Mouse (Mus musculus): ENCODE measurements around the gene 4930519P11Rik. TPM values are rescaled to one million over a fixed set of nuclear protein-coding genes. Genes with fewer than 3 reads are reported as not detected.
A peak's percentile ranks its signal among the peaks of the same experiment; 100 is the strongest.

The 4930519P11Rik gene
- total and polyA plus RNA-seq, 3 experiments = 1.5 TPM; not detected in 2

DNA sequence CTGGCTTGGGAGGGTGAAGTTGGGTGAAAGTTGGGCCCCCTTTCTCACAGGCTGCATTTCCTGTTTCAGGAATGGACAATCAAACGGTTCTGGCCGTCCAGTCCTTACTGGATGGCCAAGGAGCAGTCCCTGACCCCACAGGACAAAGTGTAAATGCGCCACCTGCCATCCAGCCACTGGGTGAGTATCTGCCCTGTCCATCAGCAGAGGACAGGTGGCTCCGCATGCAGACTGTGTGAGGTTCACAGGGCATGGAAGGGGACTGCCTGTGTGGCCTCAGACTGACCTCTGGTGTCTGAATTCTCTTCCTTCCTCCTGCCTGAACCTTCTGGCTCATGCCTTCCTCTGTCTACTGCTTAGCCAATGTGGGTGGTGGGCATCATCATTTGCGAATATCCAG lies 8.4 kb upstream of the 4930519P11Rik start:
- peaks cover 10% of the 10 kb centered on the region for H3K4me1 ChIP-seq (ENCODE audit: insufficient read depth, low read depth, low read length)
- TF ChIP-seq POLR2AphosphoS5 (IDR thresholded peaks at IDR 0.05; ENCODE audit: insufficient replicate concordance, low read depth, low read length) = no peak
- TF ChIP-seq GATA2 (IDR thresholded peaks at IDR 0.05; ENCODE audit: borderline replicate concordance, low read depth, low read length) = no peak
- TF ChIP-seq CTCF (IDR thresholded peaks at IDR 0.05; ENCODE audit: low read depth, low read length) = no peak
- TF ChIP-seq TAL1 (conservative IDR thresholded peaks at IDR 0.05; ENCODE audit: low read depth, low read length) = no peak
- no peak for TF ChIP-seq GATA1 (IDR thresholded peaks at IDR 0.05; ENCODE audit: borderline replicate concordance, low read length)
- H3K4me3 ChIP-seq (ENCODE audit: low read depth, low read length) = no peak overlapping the region
- no peak for DNase-seq (ENCODE audit: low spot score)
- no peaks in the 10 kb centered on the region for H3K27me3 ChIP-seq (ENCODE audit: insufficient read depth, low read length)
- peaks cover 4% of the 10 kb centered on the region; the same call in 1 of the 2 replicates for H3K9me3 ChIP-seq (replicated peaks)
- peaks cover 66% of the 10 kb centered on the region for H3K36me3 ChIP-seq (replicated peaks)
- ATAC-seq (ENCODE audit: extremely low read depth, insufficient number of reproducible peaks, low FRiP score, poor library complexity, severe bottlenecking) = no peak

DNA sequence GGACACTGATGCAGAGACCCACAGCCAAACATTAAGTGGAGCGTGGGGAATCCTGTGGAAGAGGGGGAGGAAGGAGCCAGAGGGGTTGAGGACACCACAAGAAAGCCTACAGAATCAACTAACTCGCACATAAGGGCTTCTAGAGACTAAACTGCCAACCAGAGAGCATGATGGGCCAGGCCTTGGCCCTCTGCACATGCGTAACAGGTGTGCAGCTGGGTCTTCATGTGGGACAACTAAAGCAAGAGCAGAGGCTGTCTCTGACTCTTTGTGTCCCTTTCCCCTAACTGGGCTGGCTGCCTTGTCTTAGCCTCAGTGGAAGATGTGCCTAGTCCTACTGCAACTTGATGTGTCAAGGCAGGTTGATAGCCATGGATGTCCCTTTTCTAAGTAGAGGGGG lies 3.8 kb upstream of the 4930519P11Rik start:
- ATAC-seq (ENCODE audit: extremely low read depth, insufficient number of reproducible peaks, low FRiP score, poor library complexity, severe bottlenecking) = no peak
- H3K4me1 ChIP-seq (ENCODE audit: insufficient read depth, low read depth, low read length) = peaks cover 46% of the 10 kb centered on the region
- no peak for DNase-seq (ENCODE audit: low spot score)

DNA sequence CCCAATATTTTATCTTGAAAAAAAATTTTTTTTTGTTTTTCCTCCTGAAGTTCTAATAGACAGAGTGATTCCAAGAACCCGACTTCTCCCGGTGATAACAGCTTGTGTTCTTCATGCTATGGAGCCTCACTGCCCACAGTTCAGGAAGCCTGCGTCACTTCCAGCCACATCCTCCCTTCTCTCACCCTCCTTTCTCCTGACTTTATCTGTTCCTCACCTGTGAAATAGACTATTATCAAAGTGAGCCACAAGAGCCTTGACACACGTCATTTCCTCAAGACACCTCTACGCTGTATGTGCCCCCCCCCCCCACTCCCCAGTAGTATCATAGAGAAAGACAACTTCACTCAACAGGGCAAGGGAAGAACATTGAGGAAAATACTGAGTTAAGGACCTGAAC lies 2.4 kb upstream of the 4930519P11Rik start:
- DNase-seq (ENCODE audit: low spot score) = peak; percentile 53

More for the DNA sequence above, 3.8 kb upstream of the 4930519P11Rik start:
- H3K36me3 ChIP-seq (replicated peaks) = peaks cover 28% of the 10 kb centered on the region
- H3K4me3 ChIP-seq (ENCODE audit: low read depth, low read length) = no peak overlapping the region
- H3K9me3 ChIP-seq (replicated peaks) = no peaks in the 10 kb centered on the region
- TF ChIP-seq TAL1 (conservative IDR thresholded peaks at IDR 0.05; ENCODE audit: low read depth, low read length) (no peak), GATA1 (IDR thresholded peaks at IDR 0.05; ENCODE audit: borderline replicate concordance, low read length) (no peak), POLR2AphosphoS5 (IDR thresholded peaks at IDR 0.05; ENCODE audit: insufficient replicate concordance, low read depth, low read length) (no peak)
- H3K27me3 ChIP-seq (ENCODE audit: insufficient read depth, low read length) = no peaks in the 10 kb centered on the region

DNA sequence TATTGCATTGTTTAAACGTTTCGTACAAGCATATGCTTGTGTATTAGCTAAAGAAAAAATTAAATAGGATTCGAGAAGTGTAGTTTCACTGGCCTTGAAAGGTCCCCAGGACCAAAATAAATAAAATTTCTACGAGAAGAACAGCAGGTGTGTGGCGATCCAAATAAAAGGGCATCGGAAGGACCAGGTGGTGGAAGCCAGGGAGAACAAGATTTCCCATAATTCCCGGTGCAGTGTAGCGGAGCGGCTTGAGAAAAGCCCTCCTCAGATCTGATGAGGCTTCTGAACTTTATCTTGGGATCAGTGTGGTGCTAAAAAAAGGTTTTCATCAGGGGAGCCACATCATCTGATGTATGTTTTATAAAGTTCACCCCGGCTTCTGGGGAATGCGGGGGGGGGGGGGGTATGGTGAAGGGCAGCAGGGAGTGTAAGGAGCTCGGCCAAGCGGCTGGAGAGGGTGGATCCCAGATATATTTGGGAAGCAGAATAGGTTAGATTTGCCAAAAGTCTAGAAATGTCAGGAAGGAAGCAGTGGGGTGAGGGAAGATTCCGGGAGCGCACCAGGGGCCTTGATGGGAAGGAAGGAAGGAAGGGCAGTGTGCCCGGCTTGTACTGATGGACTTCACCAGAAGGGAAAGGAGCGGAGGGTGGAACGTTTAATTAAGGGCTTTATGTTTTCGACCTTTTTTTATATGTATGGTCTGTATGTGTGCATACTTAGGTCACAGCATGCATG lies 1.8 kb upstream of the 4930519P11Rik start:
- Histone ChIP-seq H3K4me3 (ENCODE audit: low read depth, low read length) (peak overlapping the region; percentile 23; the same call in 1 of the 2 replicates), H3K27me3 (ENCODE audit: insufficient read depth, low read length) (no peaks in the 10 kb centered on the region), H3K4me1 (ENCODE audit: insufficient read depth, low read depth, low read length) (peaks cover 49% of the 10 kb centered on the region), H3K36me3 (replicated peaks) (peaks cover 16% of the 10 kb centered on the region), H3K9me3 (replicated peaks) (no peaks in the 10 kb centered on the region)
- no peak for ATAC-seq (ENCODE audit: extremely low read depth, insufficient number of reproducible peaks, low FRiP score, poor library complexity, severe bottlenecking)
- no peak for DNase-seq (ENCODE audit: low spot score)
- no peak for TF ChIP-seq POLR2AphosphoS5 (IDR thresholded peaks at IDR 0.05; ENCODE audit: insufficient replicate concordance, low read depth, low read length)
- no peak for TF ChIP-seq TAL1 (conservative IDR thresholded peaks at IDR 0.05; ENCODE audit: low read depth, low read length)
- no peak for TF ChIP-seq GATA2 (IDR thresholded peaks at IDR 0.05; ENCODE audit: borderline replicate concordance, low read depth, low read length)
- TF ChIP-seq GATA1 (IDR thresholded peaks at IDR 0.05; ENCODE audit: borderline replicate concordance, low read length) = no peak
- no peak for TF ChIP-seq CTCF (IDR thresholded peaks at IDR 0.05; ENCODE audit: low read depth, low read length)

More for the DNA sequence above, 2.4 kb upstream of the 4930519P11Rik start:
- no peaks in the 10 kb centered on the region for H3K9me3 ChIP-seq (replicated peaks)
- peaks cover 23% of the 10 kb centered on the region for H3K36me3 ChIP-seq (replicated peaks)
- H3K27me3 ChIP-seq (ENCODE audit: insufficient read depth, low read length) = no peaks in the 10 kb centered on the region
- H3K4me1 ChIP-seq (ENCODE audit: insufficient read depth, low read depth, low read length) = peaks cover 49% of the 10 kb centered on the region
- TF ChIP-seq TAL1 (conservative IDR thresholded peaks at IDR 0.05; ENCODE audit: low read depth, low read length) = peak; percentile 27; the same call in 1 of the 2 replicates
- no peak for TF ChIP-seq POLR2AphosphoS5 (IDR thresholded peaks at IDR 0.05; ENCODE audit: insufficient replicate concordance, low read depth, low read length)
- ATAC-seq (ENCODE audit: extremely low read depth, insufficient number of reproducible peaks, low FRiP score, poor library complexity, severe bottlenecking) = peak; percentile 51
- H3K4me3 ChIP-seq (ENCODE audit: low read depth, low read length) = no peak overlapping the region; the same call in 1 of the 2 replicates

DNA sequence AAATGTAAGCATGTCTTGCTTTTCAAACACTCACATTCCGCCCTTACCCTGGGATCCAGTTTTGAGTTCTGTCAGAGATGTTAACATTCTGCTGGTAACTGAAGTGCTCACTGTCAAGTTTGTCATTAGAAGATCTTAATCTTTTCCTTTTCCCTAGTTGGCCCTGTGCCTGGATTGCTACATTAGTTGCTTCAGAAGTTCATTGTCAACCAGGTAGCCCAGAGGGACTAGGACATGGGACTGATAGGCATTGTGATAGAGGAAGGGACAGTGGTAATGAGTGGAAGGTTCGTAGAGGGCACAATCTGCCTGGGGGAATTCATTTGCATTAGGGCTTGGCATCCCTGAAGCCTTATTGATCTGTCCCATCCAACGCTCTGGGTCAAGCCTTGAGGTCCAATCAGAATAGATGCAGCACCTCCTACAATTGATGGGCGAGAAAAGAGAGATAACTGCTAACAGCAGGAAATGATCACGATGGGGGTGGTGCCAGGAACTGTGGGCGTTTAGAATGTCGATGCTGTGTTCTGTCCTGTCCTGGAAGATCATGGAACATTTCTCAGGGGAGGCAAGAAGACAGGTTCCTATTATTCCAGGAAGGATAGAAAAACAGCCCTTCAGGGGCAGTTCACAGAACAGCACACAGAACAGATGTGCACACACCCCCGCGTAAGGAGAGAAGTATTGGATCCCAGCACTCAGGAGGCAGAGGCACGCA lies 4.0 kb downstream of the 4930519P11Rik start:
- H3K4me3 ChIP-seq (ENCODE audit: low read depth, low read length) = no peak overlapping the region
- H3K9me3 ChIP-seq (replicated peaks) = no peaks in the 10 kb centered on the region
- TF ChIP-seq GATA2 (IDR thresholded peaks at IDR 0.05; ENCODE audit: borderline replicate concordance, low read depth, low read length) (no peak), TAL1 (conservative IDR thresholded peaks at IDR 0.05; ENCODE audit: low read depth, low read length) (no peak), CTCF (IDR thresholded peaks at IDR 0.05; ENCODE audit: low read depth, low read length) (no peak), GATA1 (IDR thresholded peaks at IDR 0.05; ENCODE audit: borderline replicate concordance, low read length) (no peak), POLR2AphosphoS5 (IDR thresholded peaks at IDR 0.05; ENCODE audit: insufficient replicate concordance, low read depth, low read length) (no peak)
- ATAC-seq (ENCODE audit: extremely low read depth, insufficient number of reproducible peaks, low FRiP score, poor library complexity, severe bottlenecking) = no peak
- H3K4me1 ChIP-seq (ENCODE audit: insufficient read depth, low read depth, low read length) = peaks cover 41% of the 10 kb centered on the region
- no peaks in the 10 kb centered on the region for H3K36me3 ChIP-seq (replicated peaks)
- H3K27me3 ChIP-seq (ENCODE audit: insufficient read depth, low read length) = 0 out of 2 replicates have a peak, but pooled peaks cover 6% of the 10 kb centered on the region
- DNase-seq (ENCODE audit: low spot score) = no peak

DNA sequence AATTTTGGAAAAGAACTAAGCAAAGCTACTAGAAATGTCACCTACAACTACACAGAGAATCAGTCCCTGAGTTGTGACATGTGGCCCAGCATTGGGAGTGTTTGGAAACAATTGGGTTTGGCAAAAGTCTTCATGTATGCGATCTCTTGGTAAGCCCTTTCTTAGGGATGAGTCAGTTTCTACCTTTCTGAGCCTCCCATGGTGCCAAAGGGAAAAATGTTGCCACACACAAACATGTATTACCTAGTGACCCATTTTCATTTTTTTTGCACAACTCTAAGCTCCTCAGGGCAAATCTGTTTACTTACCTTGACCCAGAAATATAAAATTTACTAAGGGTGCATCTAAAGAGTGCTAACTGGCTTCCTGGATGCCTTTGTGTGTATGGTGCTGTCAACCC lies 6.3 kb downstream of the 4930519P11Rik start:
- Histone ChIP-seq H3K4me3 (ENCODE audit: low read depth, low read length) (no peak overlapping the region), H3K4me1 (ENCODE audit: insufficient read depth, low read depth, low read length) (peaks cover 39% of the 10 kb centered on the region), H3K27me3 (ENCODE audit: insufficient read depth, low read length) (0 out of 2 replicates have a peak, but pooled peaks cover 6% of the 10 kb centered on the region), H3K36me3 (replicated peaks) (peaks cover 2% of the 10 kb centered on the region), H3K9me3 (replicated peaks) (no peaks in the 10 kb centered on the region)
- DNase-seq (ENCODE audit: low spot score) (no peak), ATAC-seq (ENCODE audit: extremely low read depth, insufficient number of reproducible peaks, low FRiP score, poor library complexity, severe bottlenecking) (no peak)
- no peak for TF ChIP-seq GATA1 (IDR thresholded peaks at IDR 0.05; ENCODE audit: borderline replicate concordance, low read length)
